Mouse (Mus musculus): ENCODE data around the gene 4930426L09Rik. TPM values are rescaled to one million over a fixed set of nuclear protein-coding genes. Genes with fewer than 3 reads are reported as not detected.

Gene 4930426L09Rik
- polyA plus RNA-seq, 1 experiment from 2014 or later = 0.32 TPM

GRCm38 (mm10) chr2:18985506-18985905, 12.6 kb upstream of the 4930426L09Rik start:
- H3K36me3 ChIP-seq (replicated peaks; ENCODE audit: control insufficient read depth, insufficient read depth, low read depth, low read length) = no peaks in the 10 kb centered on the region
- H3K4me1 ChIP-seq (ENCODE audit: control insufficient read depth, insufficient read depth, low read length) = no peaks in the 10 kb centered on the region
- no peak overlapping the region for H3K9ac ChIP-seq (replicated peaks; ENCODE audit: low read length)
- no peaks in the 10 kb centered on the region for H3K27me3 ChIP-seq (ENCODE audit: control insufficient read depth, insufficient read depth, low read length)
- 79% methylated on average over 3 of the region's 3 CpGs for WGBS
- ATAC-seq (replicated peaks; ENCODE audit: insufficient number of reproducible peaks, low FRiP score, low TSS enrichment, low read depth) = no peak
- no peak overlapping the region for H3K4me3 ChIP-seq (ENCODE audit: low read depth, low read length)
- no peak overlapping the region for H3K4me2 ChIP-seq (ENCODE audit: low read depth, low read length)
- no peaks in the 10 kb centered on the region for H3K9me3 ChIP-seq (replicated peaks; ENCODE audit: control insufficient read depth, low read length)
- H3K27ac ChIP-seq (replicated peaks; ENCODE audit: low read depth, low read length) = no peak overlapping the region
- no peak for DNase-seq (ENCODE audit: low spot score)

GRCm38 (mm10) chr2:18988885-18989284, 9.3 kb upstream of the 4930426L09Rik start:
- Histone ChIP-seq H3K9ac (replicated peaks; ENCODE audit: low read length) (no peak overlapping the region), H3K27me3 (ENCODE audit: control insufficient read depth, insufficient read depth, low read length) (no peaks in the 10 kb centered on the region), H3K4me3 (ENCODE audit: low read depth, low read length) (no peak overlapping the region), H3K27ac (replicated peaks; ENCODE audit: low read depth, low read length) (no peak overlapping the region), H3K4me1 (ENCODE audit: control insufficient read depth, insufficient read depth, low read length) (no peaks in the 10 kb centered on the region), H3K9me3 (replicated peaks; ENCODE audit: control insufficient read depth, low read length) (no peaks in the 10 kb centered on the region), H3K4me2 (ENCODE audit: low read depth, low read length) (no peak overlapping the region), H3K36me3 (replicated peaks; ENCODE audit: control insufficient read depth, insufficient read depth, low read depth, low read length) (no peaks in the 10 kb centered on the region)
- DNase-seq (ENCODE audit: low spot score) (no peak), ATAC-seq (replicated peaks; ENCODE audit: insufficient number of reproducible peaks, low FRiP score, low TSS enrichment, low read depth) (no peak)
- 85% methylated on average over 3 of the region's 3 CpGs for WGBS

GRCm38 (mm10) chr2:18992512-18993510, 5.3 kb upstream of the 4930426L09Rik start:
- ATAC-seq (replicated peaks; ENCODE audit: insufficient number of reproducible peaks, low FRiP score, low TSS enrichment, low read depth) = no peak
- Histone ChIP-seq H3K4me1 (ENCODE audit: control insufficient read depth, insufficient read depth, low read length) (no peaks in the 10 kb centered on the region), H3K9ac (replicated peaks; ENCODE audit: low read length) (no peak overlapping the region), H3K27ac (replicated peaks; ENCODE audit: low read depth, low read length) (no peak overlapping the region), H3K4me2 (ENCODE audit: low read depth, low read length) (no peak overlapping the region), H3K9me3 (replicated peaks; ENCODE audit: control insufficient read depth, low read length) (no peaks in the 10 kb centered on the region), H3K27me3 (ENCODE audit: control insufficient read depth, insufficient read depth, low read length) (no peaks in the 10 kb centered on the region), H3K36me3 (replicated peaks; ENCODE audit: control insufficient read depth, insufficient read depth, low read depth, low read length) (no peaks in the 10 kb centered on the region), H3K4me3 (ENCODE audit: low read depth, low read length) (no peak overlapping the region)
- DNase-seq (ENCODE audit: low spot score) = no peak
- 79% methylated on average over 7 of the region's 7 CpGs for WGBS

GRCm38 (mm10) chr2:18996451-18997211, 1.5 kb upstream of the 4930426L09Rik start:
- peak; percentile 42 for DNase-seq (ENCODE audit: low spot score)
- ATAC-seq (replicated peaks; ENCODE audit: insufficient number of reproducible peaks, low FRiP score, low TSS enrichment, low read depth) = no peak
- Histone ChIP-seq H3K4me1 (ENCODE audit: control insufficient read depth, insufficient read depth, low read length) (no peaks in the 10 kb centered on the region), H3K36me3 (replicated peaks; ENCODE audit: control insufficient read depth, insufficient read depth, low read depth, low read length) (no peaks in the 10 kb centered on the region), H3K4me2 (ENCODE audit: low read depth, low read length) (peak overlapping the region; percentile 85), H3K9ac (replicated peaks; ENCODE audit: low read length) (peak overlapping the region; percentile 74), H3K27ac (replicated peaks; ENCODE audit: low read depth, low read length) (no peak overlapping the region), H3K27me3 (ENCODE audit: control insufficient read depth, insufficient read depth, low read length) (no peaks in the 10 kb centered on the region), H3K4me3 (ENCODE audit: low read depth, low read length) (peak overlapping the region; percentile 63), H3K9me3 (replicated peaks; ENCODE audit: control insufficient read depth, low read length) (no peaks in the 10 kb centered on the region)
- WGBS = under 1% methylated on average over 25 of the region's 25 CpGs

DNA sequence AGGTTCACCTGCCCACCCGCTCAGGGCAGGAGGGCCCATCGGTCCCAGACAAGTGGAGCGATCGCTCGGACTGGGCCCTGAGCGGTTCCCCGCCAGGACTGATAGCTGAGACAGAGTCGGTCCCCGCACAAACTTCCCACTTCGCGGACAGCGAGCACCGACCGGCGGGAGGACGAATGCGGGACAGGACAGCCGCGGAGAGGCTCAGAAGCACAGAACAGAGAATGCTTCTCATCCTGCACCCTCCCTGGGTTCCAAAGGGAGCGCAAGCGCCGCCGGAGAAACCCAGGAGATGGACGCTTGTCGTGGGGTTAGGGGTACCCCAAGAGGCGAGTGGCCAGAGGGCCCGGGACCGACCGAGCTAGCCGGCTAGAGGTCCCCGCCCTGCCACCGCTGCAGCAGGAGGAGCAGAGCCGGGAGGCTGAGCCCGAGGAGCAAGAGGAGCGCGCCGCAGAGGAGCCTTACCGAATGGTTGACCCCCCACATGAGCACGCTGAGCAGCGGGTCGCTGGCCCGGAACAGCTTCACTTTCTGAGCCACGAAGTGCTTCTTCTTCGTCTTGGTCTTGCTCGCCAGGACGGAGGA, 664 bp upstream of the 4930426L09Rik start:
- under 1% methylated on average over 45 of the region's 46 CpGs for WGBS
- peak overlapping the region; percentile 74 for H3K9ac ChIP-seq (replicated peaks; ENCODE audit: low read length)
- peak overlapping the region; percentile 63 for H3K4me3 ChIP-seq (ENCODE audit: low read depth, low read length)
- no peaks in the 10 kb centered on the region for H3K9me3 ChIP-seq (replicated peaks; ENCODE audit: control insufficient read depth, low read length)
- no peaks in the 10 kb centered on the region for H3K27me3 ChIP-seq (ENCODE audit: control insufficient read depth, insufficient read depth, low read length)
- peak overlapping the region; percentile 85 for H3K4me2 ChIP-seq (ENCODE audit: low read depth, low read length)
- no peaks in the 10 kb centered on the region for H3K4me1 ChIP-seq (ENCODE audit: control insufficient read depth, insufficient read depth, low read length)
- no peaks in the 10 kb centered on the region for H3K36me3 ChIP-seq (replicated peaks; ENCODE audit: control insufficient read depth, insufficient read depth, low read depth, low read length)
- DNase-seq (ENCODE audit: low spot score) (peak; percentile 54), ATAC-seq (replicated peaks; ENCODE audit: insufficient number of reproducible peaks, low FRiP score, low TSS enrichment, low read depth) (peak; percentile 73)
- H3K27ac ChIP-seq (replicated peaks; ENCODE audit: low read depth, low read length) = peak overlapping the region; percentile 80

DNA sequence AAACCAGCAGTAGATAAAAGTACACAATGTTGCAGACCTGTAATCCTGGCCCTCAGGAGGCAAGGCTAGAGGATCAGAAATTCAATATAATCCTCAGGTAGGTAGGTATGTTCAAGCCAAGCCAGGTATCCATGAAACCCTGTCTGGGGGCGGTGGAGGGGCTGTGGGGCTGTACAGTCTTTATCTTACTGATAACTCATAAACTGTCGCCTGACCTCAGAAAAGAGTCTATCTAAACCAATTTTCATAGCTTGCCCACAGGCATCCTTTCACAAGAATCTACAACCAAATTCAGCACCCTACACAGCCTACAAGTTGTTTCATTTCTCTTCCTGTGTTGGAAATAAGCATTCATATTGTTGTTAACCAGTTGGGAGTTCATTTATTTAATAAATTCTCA, 1.3 kb downstream of the 4930426L09Rik start:
- DNase-seq (ENCODE audit: low spot score) (no peak), ATAC-seq (replicated peaks; ENCODE audit: insufficient number of reproducible peaks, low FRiP score, low TSS enrichment, low read depth) (no peak)
- Histone ChIP-seq H3K4me1 (ENCODE audit: control insufficient read depth, insufficient read depth, low read length) (no peaks in the 10 kb centered on the region), H3K27ac (replicated peaks; ENCODE audit: low read depth, low read length) (no peak overlapping the region), H3K4me2 (ENCODE audit: low read depth, low read length) (no peak overlapping the region), H3K4me3 (ENCODE audit: low read depth, low read length) (no peak overlapping the region), H3K36me3 (replicated peaks; ENCODE audit: control insufficient read depth, insufficient read depth, low read depth, low read length) (no peaks in the 10 kb centered on the region), H3K9me3 (replicated peaks; ENCODE audit: control insufficient read depth, low read length) (no peaks in the 10 kb centered on the region), H3K9ac (replicated peaks; ENCODE audit: low read length) (no peak overlapping the region), H3K27me3 (ENCODE audit: control insufficient read depth, insufficient read depth, low read length) (no peaks in the 10 kb centered on the region)
- WGBS = 88% methylated on average over 2 of the region's 2 CpGs

GRCm38 (mm10) chr2:19004801-19005200, 6.7 kb downstream of the 4930426L09Rik start:
- 72% methylated on average over 10 of the region's 10 CpGs for WGBS
- Histone ChIP-seq H3K4me2 (ENCODE audit: low read depth, low read length) (no peak overlapping the region), H3K4me1 (ENCODE audit: control insufficient read depth, insufficient read depth, low read length) (no peaks in the 10 kb centered on the region), H3K4me3 (ENCODE audit: low read depth, low read length) (no peak overlapping the region), H3K27me3 (ENCODE audit: control insufficient read depth, insufficient read depth, low read length) (no peaks in the 10 kb centered on the region), H3K9ac (replicated peaks; ENCODE audit: low read length) (no peak overlapping the region), H3K27ac (replicated peaks; ENCODE audit: low read depth, low read length) (no peak overlapping the region), H3K36me3 (replicated peaks; ENCODE audit: control insufficient read depth, insufficient read depth, low read depth, low read length) (no peaks in the 10 kb centered on the region), H3K9me3 (replicated peaks; ENCODE audit: control insufficient read depth, low read length) (no peaks in the 10 kb centered on the region)
- no peak for DNase-seq (ENCODE audit: low spot score)
- ATAC-seq (replicated peaks; ENCODE audit: insufficient number of reproducible peaks, low FRiP score, low TSS enrichment, low read depth) = no peak

All from embryonic facial prominence, embryonic 11.5 days (tissue).